Mouse (Mus musculus) urinary bladder, postnatal 25 days (tissue): ENCODE measurements at regions not wholly inside any gene's neighbourhood (a gene's known extent, or its start where the extent isn't known, plus 50 kb on each side); places are given as distances from the start of the nearest gene placed in this dataset.

Experiments used
- DNase-seq: peaks from one replicate; pipeline ENCODE4 v3.0.0; 2022; ENCODE audit warnings: low spot score

GRCm38 (mm10) chr10:122386748-122387147, 61.6 kb upstream of the Avpr1a start:
- DNase-seq: no peak

- DNase-seq: no peak
Measured at GRCm38 (mm10) chr10:122379661-122380344, 68.5 kb upstream of the Avpr1a start.

GRCm38 (mm10) chr10:122343291-122343690, 105.0 kb upstream of the Avpr1a start:
- no peak for DNase-seq

- no peak for DNase-seq
Measured at GRCm38 (mm10) chr10:122342356-122342755, 105.9 kb upstream of the Avpr1a start.

- DNase-seq: no peak
Measured at GRCm38 (mm10) chr10:122326851-122327250, 121.4 kb upstream of the Avpr1a start.

- DNase-seq: no peak
Measured at GRCm38 (mm10) chr10:122318886-122319285, 129.4 kb upstream of the Avpr1a start.

- no peak for DNase-seq
Measured at GRCm38 (mm10) chr10:122310646-122311193, 137.6 kb upstream of the Avpr1a start.

GRCm38 (mm10) chr10:122308691-122309090, 139.6 kb upstream of the Avpr1a start:
- no peak for DNase-seq

- no peak for DNase-seq
Measured at GRCm38 (mm10) chr10:122302259-122302658, 146.0 kb upstream of the Avpr1a start.

GRCm38 (mm10) chr10:122295921-122296425, 152.3 kb upstream of the Avpr1a start:
- no peak for DNase-seq

- no peak for DNase-seq
Measured at GRCm38 (mm10) chr10:122291611-122292010, 156.7 kb upstream of the Avpr1a start.

- no peak for DNase-seq
Measured at GRCm38 (mm10) chr10:122291091-122291490, 157.2 kb upstream of the Avpr1a start.

- no peak for DNase-seq
Measured at GRCm38 (mm10) chr10:122274885-122275284, 173.4 kb upstream of the Avpr1a start.

- DNase-seq: no peak
Measured at GRCm38 (mm10) chr10:122274181-122274580, 174.1 kb upstream of the Avpr1a start.

- DNase-seq: no peak
Measured at GRCm38 (mm10) chr10:122264070-122264469, 166.9 kb upstream of the Rxylt1 start.

GRCm38 (mm10) chr10:122259354-122259753, 162.2 kb upstream of the Rxylt1 start:
- DNase-seq: no peak

GRCm38 (mm10) chr10:122258711-122259110, 161.5 kb upstream of the Rxylt1 start:
- no peak for DNase-seq

GRCm38 (mm10) chr10:122231818-122232217, 134.6 kb upstream of the Rxylt1 start:
- DNase-seq: no peak

- no peak for DNase-seq
Measured at GRCm38 (mm10) chr10:122230746-122231145, 133.6 kb upstream of the Rxylt1 start.

GRCm38 (mm10) chr10:122225679-122226078, 128.5 kb upstream of the Rxylt1 start:
- no peak for DNase-seq

GRCm38 (mm10) chr10:122223076-122223475, 125.9 kb upstream of the Rxylt1 start:
- no peak for DNase-seq

GRCm38 (mm10) chr10:122217594-122217993, 120.4 kb upstream of the Rxylt1 start:
- DNase-seq: no peak

GRCm38 (mm10) chr10:122199791-122200190, 102.6 kb upstream of the Rxylt1 start:
- DNase-seq: no peak

GRCm38 (mm10) chr10:122197703-122198102, 100.5 kb upstream of the Rxylt1 start:
- no peak for DNase-seq
